Mouse (Mus musculus): Measurements from ENCODE around the gene Gm44805. TPM values are rescaled to one million over a fixed set of nuclear protein-coding genes. Genes with fewer than 3 reads are reported as not detected.

The Gm44805 gene
- total RNA-seq (2023) = not detected

GRCm38 (mm10) chr7:19681202-19681694 is at the start of gene Gm44805, which contains the start of gene Apoc4:
Gene Gm44805 (minus strand): TSS chr7:19681423.
Gene Apoc4 (minus strand): TSS chr7:19681479.

DNA sequence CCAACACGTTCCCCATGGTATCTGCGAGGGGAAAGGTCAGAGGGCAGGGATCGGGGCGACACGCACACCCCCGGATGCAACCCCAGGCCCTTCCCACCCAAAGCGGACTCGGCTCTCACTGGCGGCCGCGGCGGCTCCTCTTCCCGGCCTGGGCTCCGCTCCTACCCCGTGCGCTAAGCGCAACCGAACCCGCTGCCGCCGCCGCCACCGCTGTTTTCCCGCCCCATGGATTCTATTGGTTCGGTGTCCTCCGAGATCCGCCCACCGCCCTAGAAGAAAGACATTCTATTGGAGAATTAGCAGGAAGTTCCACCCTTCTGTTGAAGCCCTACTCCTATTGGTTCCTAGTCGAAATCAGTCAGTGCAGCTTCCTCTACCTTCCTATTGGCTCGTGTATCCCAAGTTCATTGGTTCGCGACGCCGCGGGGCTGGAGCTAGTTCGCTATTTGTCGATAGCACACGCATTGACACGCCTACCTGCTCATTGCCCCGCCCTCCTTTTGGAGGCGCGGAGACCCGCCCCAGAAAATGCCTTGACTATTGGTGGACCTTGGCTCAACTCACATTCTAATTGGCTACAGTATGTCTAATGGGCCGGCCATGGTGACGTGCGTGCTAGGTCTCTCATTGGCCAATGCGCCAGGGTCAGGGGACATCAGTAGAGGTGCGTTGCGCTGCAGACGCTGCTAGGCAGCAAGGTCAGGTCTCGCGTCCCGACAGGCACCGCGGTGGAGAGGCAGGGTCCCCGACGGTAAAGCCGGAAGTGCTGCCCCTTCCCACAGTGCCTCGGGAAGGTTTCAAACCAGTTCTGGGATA is 34.2 kb upstream of the Gm44805 start, which contains the start of gene Tomm40:
Gene Tomm40 (minus strand): TSS at position 200 of the 816 bp plus-strand sequence.

GRCm38 (mm10) chr7:19698907-19699826 is 17.9 kb upstream of the Gm44805 start, which contains the start of gene Apoe:
Gene Apoe (minus strand): TSS chr7:19699188.

GRCm38 (mm10) chr7:19691873-19692865 is 10.9 kb upstream of the Gm44805 start, which contains the start of gene Apoc1:
Gene Apoc1 (minus strand): TSS chr7:19692660.

DNA sequence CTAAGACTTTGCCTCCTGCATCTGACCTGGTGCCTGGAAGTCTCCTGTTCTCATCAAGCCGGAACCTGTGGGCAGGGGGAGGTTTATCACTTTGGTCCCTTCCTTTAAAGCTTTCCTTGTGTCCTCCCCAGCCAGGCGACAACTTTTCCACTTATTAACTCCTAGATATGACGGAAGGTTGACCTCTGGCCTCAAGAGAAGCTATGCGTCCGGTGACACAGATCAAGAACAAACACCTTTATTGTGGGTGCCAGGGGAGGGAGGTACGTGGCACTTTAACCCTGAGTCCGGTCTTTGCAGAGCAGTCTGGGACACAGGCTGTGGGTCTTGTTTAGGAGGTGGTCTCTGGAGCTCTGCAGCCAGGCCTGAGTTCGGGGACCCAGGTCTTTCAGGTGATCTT is 3.4 kb downstream of the Gm44805 start, which contains the start of gene Apoc2:
Gene Apoc2 (minus strand): TSS at position 70 of the 400 bp plus-strand sequence.

DNA sequence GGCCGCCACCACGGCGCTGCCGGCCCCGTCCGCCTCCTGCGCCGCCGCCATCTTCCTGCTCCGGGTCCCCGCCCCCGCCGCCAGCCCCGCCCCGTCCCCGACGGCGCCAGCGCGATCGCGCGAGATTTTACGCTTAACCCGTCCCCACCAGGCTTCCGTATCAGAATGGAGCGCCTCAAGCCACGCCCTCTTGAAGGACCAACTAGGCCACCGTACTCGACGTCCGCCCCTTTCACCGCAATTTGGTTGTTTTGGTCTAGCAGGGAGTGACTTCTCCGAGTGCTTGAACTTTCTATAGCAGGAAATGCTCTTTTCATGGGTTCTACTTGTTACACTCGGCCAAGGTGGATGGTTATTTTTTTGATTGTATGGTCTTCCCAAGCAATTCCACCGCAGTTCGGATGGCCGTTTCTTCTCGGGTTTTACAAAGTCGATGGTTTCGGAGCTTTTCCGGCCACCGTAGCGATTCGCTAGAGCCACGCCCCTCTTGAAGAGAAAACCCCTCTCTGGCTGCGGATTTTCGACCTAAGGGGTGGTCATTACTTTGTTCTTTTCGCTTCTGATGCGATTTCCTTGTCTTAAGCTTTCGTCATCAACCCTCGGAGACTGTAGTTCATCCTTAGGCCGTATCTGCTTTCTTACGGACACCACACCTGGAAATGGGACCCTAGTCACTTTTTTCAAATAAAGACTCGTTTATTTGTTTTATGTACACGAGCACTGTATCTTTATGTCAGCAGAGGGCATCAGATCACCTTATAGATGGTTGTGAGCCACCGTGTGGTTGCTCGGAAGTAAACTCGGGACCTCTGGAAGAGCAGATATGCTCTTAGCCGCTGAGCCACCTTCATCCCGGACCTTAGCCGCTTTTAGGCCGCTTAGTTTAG is 16.0 kb downstream of the Gm44805 start, which contains the start of gene Clptm1:
Gene Clptm1 (minus strand): TSS at position 79 of the 887 bp plus-strand sequence.

DNA sequence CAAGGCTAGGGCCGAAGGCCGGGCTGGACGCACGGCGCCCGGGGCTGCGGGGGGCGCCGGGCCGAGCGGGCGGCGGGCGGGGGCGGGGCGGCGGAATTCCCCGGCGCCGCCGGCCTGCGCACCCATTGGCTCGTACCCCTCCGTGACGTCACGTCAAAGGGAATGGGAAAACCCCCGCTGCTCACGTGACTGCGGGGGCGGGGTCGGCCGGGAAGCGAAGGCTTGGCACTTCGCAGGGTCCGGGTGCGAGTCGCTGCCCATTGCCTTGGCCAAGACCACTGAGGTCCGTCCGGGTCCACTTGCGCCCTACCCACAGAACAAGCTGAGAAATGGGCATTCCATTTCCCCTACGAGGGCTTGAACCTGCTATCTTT is 51.9 kb downstream of the Gm44805 start, which contains the start of gene Relb:
Gene Relb (minus strand): TSS at position 78 of the 374 bp plus-strand sequence.

Other genes starting within 250 kb of the Gm44805 start
- gene Mark4, start 222.6 kb downstream of the Gm44805 start, total RNA-seq (2023) = 26.5 TPM
- gene Exoc3l2, start 218.1 kb downstream of the Gm44805 start, total RNA-seq (2023) = not detected
- gene Bloc1s3, start 173.1 kb downstream of the Gm44805 start, total RNA-seq (2023) = 3.3 TPM
- gene Trappc6a, start 173.0 kb downstream of the Gm44805 start, total RNA-seq (2023) = 23.3 TPM
- gene Nkpd1, start 163.6 kb downstream of the Gm44805 start, total RNA-seq (2023) = not detected
- 56.4 TPM for gene Ppp1r37, start 118.3 kb downstream of the Gm44805 start, total RNA-seq (2023)
- 1.5 TPM for gene Zfp296, start 104.1 kb downstream of the Gm44805 start, total RNA-seq (2023)
- gene Gemin7, start 103.8 kb downstream of the Gm44805 start, total RNA-seq (2023) = 42.3 TPM
- gene Clasrp, start 76.9 kb downstream of the Gm44805 start, total RNA-seq (2023) = 87.2 TPM
- gene Relb, start 52.0 kb downstream of the Gm44805 start, total RNA-seq (2023) = 67.9 TPM
- gene Clptm1, start 16.4 kb downstream of the Gm44805 start, total RNA-seq (2023) = 87.9 TPM
- gene Apoc2, start 3.5 kb downstream of the Gm44805 start, total RNA-seq (2023) = not detected
- not detected for gene Apoc4, start 56 bp upstream of the Gm44805 start, total RNA-seq (2023)
- gene Apoc1, start 11.2 kb upstream of the Gm44805 start, total RNA-seq (2023) = not detected
- 36.3 TPM for gene Apoe, start 17.8 kb upstream of the Gm44805 start, total RNA-seq (2023)
- gene Tomm40, start 34.0 kb upstream of the Gm44805 start, total RNA-seq (2023) = 48.0 TPM
- gene Nectin2, start 69.1 kb upstream of the Gm44805 start, total RNA-seq (2023) = 0.38 TPM
- 0.23 TPM for gene Bcam, start 89.6 kb upstream of the Gm44805 start, total RNA-seq (2023)
- gene Cblc, start 115.4 kb upstream of the Gm44805 start, total RNA-seq (2023) = not detected
- gene Bcl3, start 141.3 kb upstream of the Gm44805 start, total RNA-seq (2023) = 23.5 TPM
- gene Gm19345, start 170.6 kb upstream of the Gm44805 start, total RNA-seq (2023) = not detected
- 1.6 TPM for gene Ceacam16, start 179.9 kb upstream of the Gm44805 start, total RNA-seq (2023)
- gene Ceacam19, start 206.5 kb upstream of the Gm44805 start, total RNA-seq (2023) = not detected
- 120 TPM for gene Pvr, start 239.7 kb upstream of the Gm44805 start, total RNA-seq (2023)